Mouse (Mus musculus) lung, postnatal 25 days (tissue): ENCODE measurements around the gene Abcb6.

ENCODE experiments used
- DNase-seq: peaks from one replicate; pipeline ENCODE4 v3.0.0; 2022; ENCODE audit warnings: low spot score

Gene Abcb6

GRCm38 (mm10) chr1:75180105-75180590 is at the start of gene Abcb6:
TSS of gene Abcb6 (minus strand) at chr1:75180392.
- peak; percentile 90 for DNase-seq

- DNase-seq, result no peak
Observed at GRCm38 (mm10) chr1:75229158-75229557, 49.0 kb upstream of the Abcb6 start.

GRCm38 (mm10) chr1:75227653-75228052 is 47.5 kb upstream of the Abcb6 start:
- no peak for DNase-seq

- no peak for DNase-seq
Observed at GRCm38 (mm10) chr1:75226138-75226537, 45.9 kb upstream of the Abcb6 start.

- DNase-seq, result no peak
Observed at GRCm38 (mm10) chr1:75225473-75225872, 45.3 kb upstream of the Abcb6 start.

GRCm38 (mm10) chr1:75223532-75223931 is 43.3 kb upstream of the Abcb6 start:
- DNase-seq, result no peak

GRCm38 (mm10) chr1:75222926-75223325 is 42.7 kb upstream of the Abcb6 start:
- no peak for DNase-seq

GRCm38 (mm10) chr1:75221538-75221937 is 41.3 kb upstream of the Abcb6 start:
- DNase-seq, result no peak

GRCm38 (mm10) chr1:75219531-75219930 is 39.3 kb upstream of the Abcb6 start, which contains the start of gene Tuba4a:
TSS of gene Tuba4a (minus strand) at chr1:75219865.
- DNase-seq, result no peak

- DNase-seq, result peak; percentile 94
Observed at GRCm38 (mm10) chr1:75219078-75219477, 38.9 kb upstream of the Abcb6 start.

- DNase-seq, result peak; percentile 48
Observed at GRCm38 (mm10) chr1:75218227-75219001, 38.2 kb upstream of the Abcb6 start.

GRCm38 (mm10) chr1:75217893-75218226 is 37.7 kb upstream of the Abcb6 start:
- DNase-seq, result no peak

GRCm38 (mm10) chr1:75216797-75217585 is 36.8 kb upstream of the Abcb6 start:
- DNase-seq, result no peak

GRCm38 (mm10) chr1:75215785-75216184 is 35.6 kb upstream of the Abcb6 start:
- DNase-seq, result no peak

- no peak for DNase-seq
Observed at GRCm38 (mm10) chr1:75214886-75215285, 34.7 kb upstream of the Abcb6 start.

GRCm38 (mm10) chr1:75214442-75214841 is 34.2 kb upstream of the Abcb6 start:
- DNase-seq, result no peak

- peak; percentile 37 for DNase-seq
Observed at GRCm38 (mm10) chr1:75213096-75213495, 32.9 kb upstream of the Abcb6 start.

- DNase-seq, result no peak
Observed at GRCm38 (mm10) chr1:75212542-75212941, 32.4 kb upstream of the Abcb6 start.

GRCm38 (mm10) chr1:75211141-75211708 is 31.0 kb upstream of the Abcb6 start:
- no peak for DNase-seq

GRCm38 (mm10) chr1:75210136-75211087 is 30.2 kb upstream of the Abcb6 start, which contains the start of the genes Glb1l and Stk16:
TSS of gene Glb1l (minus strand) at chr1:75210813.
TSS of gene Stk16 (plus strand) at chr1:75210838.
- peak; percentile 97 for DNase-seq

- DNase-seq, result peak; percentile 46
Observed at GRCm38 (mm10) chr1:75208967-75209678, 28.9 kb upstream of the Abcb6 start.
